Mouse (Mus musculus) brain, embryonic 14.5 days (tissue): ENCODE measurements around the gene Dnaic1.

Experiments used
- CTCF ChIP-seq: fragments of 200-500 bp; IDR thresholded peaks from 2 replicates; pipeline ENCODE4 v1.5.1; 2012; ENCODE audit warnings: inconsistent platforms, mild to moderate bottlenecking, moderate library complexity, borderline replicate concordance; ENCODE audit not compliant: insufficient read depth, insufficient read length; ENCODE audit errors: extremely low read depth
- POLR2A ChIP-seq: fragments of 200-500 bp; IDR thresholded peaks from 2 replicates; pipeline ENCODE4 v1.6.1; 2012; ENCODE audit warnings: mild to moderate bottlenecking, inconsistent platforms, borderline replicate concordance; ENCODE audit not compliant: poor library complexity, insufficient read depth, insufficient read length, severe bottlenecking; ENCODE audit errors: extremely low read depth

DNA sequence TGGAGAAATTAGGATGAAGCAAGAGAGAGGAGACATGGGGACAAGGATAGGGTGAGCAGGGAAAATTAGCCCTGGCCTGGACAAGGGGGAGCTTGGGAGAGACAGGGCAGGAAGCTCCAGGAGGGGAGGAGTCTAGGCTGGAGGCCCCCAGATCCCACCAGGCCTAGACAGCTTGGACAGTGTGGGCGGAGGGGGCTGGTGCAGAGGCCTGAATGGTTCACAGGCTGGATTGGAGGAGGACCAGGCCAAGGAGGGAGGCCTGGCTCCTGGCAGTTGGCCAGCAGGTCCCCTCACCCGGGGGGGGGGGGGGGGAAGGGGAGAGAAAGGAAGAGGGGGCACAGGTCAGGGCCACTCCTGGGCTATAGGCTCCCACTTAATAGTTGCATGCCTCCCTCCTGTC lies 109.7 kb downstream of the Dnaic1 start:
- TF ChIP-seq POLR2A = no peak
- TF ChIP-seq CTCF = no peak
